Mouse (Mus musculus): ENCODE results near the gene Trpc4ap.
A peak's percentile ranks its signal among the peaks of the same experiment; 100 is the strongest.
"Not testable (repeated sequence)": the region's sequence is repeated elsewhere in the genome, so short reads cannot be mapped to it uniquely, and the experiment has no call there.

Gene Trpc4ap

GRCm38 (mm10) chr2:155691723-155692493 lies at the start of gene Trpc4ap:
Gene Trpc4ap (minus strand): TSS chr2:155692384.
- peak; percentile 98 for DNase-seq

DNA sequence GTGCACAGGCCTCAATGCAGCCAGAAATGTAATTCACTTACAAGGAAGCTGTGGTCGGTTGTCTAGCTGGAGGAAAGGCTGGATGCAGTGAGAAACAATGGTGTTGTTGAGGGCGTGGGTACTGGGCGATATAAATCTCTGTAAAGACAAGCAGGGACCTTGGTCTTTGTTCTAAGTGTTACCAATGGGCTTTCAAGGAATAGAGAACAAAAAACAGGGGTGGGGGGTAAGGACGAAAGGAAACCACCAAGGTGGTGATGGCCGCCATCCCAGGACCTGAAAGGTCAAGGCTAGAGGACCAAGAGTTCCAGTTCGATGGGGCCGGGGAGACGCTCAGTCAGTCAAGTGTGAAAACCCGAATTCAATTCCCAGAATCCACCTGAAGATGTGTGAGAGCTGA lies 45.6 kb upstream of the Trpc4ap start:
- no peak for DNase-seq

DNA sequence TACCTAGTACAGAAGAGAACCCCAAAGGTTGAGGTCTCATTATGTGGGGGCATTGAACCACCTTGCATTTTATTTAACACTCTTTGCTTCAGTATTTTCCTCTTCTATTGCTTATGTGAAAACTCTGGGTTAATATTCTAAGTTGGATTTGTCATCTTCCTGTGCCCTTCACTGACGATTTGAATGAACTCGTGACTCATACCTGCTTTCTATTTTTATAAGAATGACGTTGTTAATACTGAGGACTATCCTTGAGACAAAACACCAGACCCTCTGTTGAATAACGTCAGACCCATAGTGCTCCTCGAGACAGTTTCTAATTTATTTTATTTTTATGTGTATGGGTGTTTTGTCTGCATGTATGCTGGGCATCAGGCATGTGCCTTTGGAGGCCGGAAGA lies 44.8 kb upstream of the Trpc4ap start:
- DNase-seq: no peak

GRCm38 (mm10) chr2:155735766-155736165 lies 43.6 kb upstream of the Trpc4ap start, which contains the start of gene Gm17581:
Gene Gm17581 (minus strand): TSS chr2:155735866.
- not testable (repeated sequence) for DNase-seq

DNA sequence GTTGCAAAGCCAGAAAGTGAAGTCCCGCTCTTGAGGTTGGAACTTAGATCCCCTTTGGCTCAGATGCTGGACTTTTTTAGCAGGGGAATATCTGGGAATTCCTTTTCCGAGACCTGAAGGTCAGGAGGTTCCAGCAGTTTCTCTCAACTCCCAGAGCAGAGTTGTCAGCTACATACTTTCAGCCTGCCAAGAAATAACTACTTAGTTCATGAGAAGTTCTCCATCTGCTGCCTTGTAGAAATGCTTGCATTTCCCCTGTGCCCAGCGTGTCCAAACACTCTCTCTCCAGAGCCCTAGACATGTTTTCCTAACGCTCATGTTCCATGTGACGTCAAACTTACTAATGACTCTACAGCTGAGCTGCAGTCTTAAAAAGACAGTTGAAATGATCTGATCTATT lies 42.9 kb upstream of the Trpc4ap start:
- DNase-seq: no peak

- DNase-seq: peak; percentile 94
Observed at GRCm38 (mm10) chr2:155729158-155729645, 37.0 kb upstream of the Trpc4ap start, which contains the start of gene Edem2. Gene Edem2 (minus strand): TSS chr2:155729475.

- no peak for DNase-seq
Observed at GRCm38 (mm10) chr2:155728742-155729141, 36.6 kb upstream of the Trpc4ap start.

- DNase-seq: no peak
Observed at GRCm38 (mm10) chr2:155727764-155728395, 35.7 kb upstream of the Trpc4ap start.

GRCm38 (mm10) chr2:155726302-155726701 lies 34.1 kb upstream of the Trpc4ap start:
- DNase-seq: no peak

DNA sequence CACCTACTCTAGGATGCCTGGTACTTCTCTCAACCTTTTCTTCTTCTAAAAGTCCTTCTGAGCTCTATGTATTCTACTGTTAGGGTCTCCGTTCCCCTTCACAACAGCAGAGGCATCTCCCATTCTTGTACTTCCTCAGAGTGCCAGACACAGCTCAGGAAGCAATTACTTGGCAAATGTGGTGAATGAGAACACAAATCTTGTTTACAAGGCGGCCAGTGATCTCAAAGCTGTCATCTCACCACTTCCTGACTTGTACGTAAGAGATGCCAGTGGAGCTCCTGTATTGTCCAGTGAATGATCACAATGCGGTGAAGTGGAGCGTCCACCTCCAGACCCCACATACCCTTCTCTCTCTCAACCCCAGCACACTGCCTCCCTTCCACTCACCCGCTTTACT lies 32.3 kb upstream of the Trpc4ap start:
- DNase-seq: no peak

DNA sequence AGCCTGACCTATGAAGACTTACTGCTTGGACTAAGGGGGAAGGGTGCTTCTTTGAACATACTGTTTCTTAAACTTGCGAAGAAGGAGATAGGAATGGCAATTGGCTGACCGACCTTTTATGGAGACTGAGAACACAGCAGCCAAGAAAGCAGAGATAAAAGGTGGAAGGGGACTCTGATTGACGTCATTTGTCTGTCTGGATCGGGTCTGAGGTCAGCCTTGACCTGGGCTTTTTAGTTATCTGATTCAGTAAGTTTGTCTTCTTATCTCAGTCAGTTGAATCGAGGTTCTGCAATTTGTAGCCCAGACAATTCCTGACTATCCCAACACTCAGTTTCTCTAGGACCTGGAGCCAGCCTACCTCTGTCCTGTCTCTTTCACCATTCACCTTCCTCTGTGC lies 31.9 kb upstream of the Trpc4ap start:
- DNase-seq: no peak

- DNase-seq: peak; percentile 11
Observed at GRCm38 (mm10) chr2:155720585-155720984, 28.4 kb upstream of the Trpc4ap start.

DNA sequence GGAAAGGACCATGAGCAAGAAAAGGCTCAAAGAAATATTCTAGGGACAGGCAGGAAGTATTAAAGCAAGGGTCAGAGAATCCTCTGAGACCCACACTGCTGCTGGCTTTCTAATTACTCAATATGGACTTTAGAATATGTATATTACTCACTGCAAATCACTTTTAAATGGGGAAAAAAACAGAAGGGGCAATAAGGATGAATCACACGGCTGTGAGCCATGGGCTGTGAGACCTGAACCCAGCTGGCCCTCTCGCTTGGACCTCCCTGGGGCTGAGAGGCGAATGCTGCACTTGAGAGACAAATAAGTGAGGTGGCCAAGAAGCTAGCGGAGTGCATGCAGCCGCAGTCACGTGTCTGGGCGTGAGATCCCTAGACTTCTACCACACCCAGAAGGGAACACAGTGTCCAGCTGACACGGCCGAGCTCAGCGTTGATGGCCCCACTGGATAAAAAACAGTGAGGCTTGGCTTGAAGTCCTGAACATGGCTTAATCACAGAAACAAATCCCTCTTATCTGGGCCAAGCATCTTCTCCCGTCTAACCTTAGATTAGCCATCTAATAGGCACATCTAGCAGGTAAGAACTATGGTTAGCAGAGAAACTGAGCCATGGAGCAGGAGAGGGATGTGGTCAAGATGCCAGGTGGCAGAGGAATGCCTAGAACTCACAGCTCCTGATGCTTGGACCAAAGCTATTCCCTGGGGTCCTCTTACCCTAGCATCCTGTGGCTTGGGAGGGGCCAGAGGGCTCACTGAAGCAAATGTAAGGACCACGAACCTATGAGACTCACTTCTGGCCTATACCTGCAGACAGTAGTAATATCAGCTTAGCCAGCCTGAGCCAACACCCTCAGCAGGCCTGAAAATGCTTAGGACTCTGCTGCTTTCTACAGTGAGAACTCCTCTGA lies 25.2 kb upstream of the Trpc4ap start:
- DNase-seq: no peak

GRCm38 (mm10) chr2:155710557-155710956 lies 18.4 kb upstream of the Trpc4ap start:
- DNase-seq: no peak

DNA sequence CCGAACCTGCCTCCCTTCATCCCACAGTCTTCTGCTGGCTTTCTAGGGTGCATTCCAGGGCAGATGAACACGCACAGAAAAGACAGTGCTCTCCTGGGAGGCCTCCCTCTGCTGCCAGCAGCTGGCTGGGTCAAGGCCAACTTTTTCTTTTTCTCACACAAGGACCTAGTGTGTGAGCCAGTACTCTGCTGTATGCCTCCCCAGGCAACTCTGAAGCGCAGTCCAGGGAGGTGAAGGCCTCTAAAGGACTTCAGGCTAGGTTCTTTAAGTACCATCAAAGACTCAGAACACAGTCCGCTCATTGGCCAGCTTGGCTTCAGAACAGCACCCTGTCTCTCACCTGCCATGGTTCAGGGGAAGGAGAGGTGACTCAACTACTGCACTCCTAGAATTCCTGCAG lies 15.1 kb upstream of the Trpc4ap start:
- DNase-seq: no peak

DNA sequence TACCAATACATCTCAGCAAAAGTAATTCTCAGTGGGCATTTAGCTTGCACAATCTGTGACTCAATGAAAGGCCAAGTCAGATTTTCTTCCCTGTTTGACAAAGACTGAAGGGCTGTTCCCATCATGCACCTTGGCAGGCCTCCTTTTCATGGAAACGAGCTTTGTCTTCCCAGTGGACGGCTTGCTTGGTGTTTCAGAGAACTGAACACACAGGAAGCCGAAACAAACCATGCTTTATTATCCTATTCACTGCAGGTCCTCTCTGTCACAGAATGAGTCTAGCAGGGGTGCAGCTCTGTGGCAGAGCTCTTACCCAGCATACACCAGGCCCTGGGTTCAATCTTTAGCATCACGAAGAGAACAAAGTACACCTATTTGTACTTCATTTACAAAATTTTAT lies 11.4 kb upstream of the Trpc4ap start:
- no peak for DNase-seq

GRCm38 (mm10) chr2:155701399-155701919 lies 9.3 kb upstream of the Trpc4ap start:
- no peak for DNase-seq

DNA sequence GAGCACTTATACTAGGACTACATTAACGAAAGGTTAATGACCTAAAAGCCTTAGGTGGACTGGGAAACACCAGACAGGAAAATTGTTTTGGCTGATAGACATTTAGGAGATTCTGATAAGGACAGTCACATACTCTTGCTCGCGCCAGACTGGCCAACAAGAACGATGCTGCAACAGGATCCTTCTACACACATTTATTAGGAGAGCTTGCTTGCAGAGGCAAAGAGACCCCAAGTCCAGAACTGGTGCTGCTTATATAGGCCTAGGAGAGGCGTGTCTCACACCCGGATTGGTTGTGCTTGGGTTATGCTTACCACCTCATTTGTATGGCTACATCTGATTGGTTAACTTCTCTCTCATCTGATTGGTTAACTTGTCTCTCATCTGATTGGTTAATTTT lies 6.3 kb upstream of the Trpc4ap start:
- DNase-seq: not testable (repeated sequence)

DNA sequence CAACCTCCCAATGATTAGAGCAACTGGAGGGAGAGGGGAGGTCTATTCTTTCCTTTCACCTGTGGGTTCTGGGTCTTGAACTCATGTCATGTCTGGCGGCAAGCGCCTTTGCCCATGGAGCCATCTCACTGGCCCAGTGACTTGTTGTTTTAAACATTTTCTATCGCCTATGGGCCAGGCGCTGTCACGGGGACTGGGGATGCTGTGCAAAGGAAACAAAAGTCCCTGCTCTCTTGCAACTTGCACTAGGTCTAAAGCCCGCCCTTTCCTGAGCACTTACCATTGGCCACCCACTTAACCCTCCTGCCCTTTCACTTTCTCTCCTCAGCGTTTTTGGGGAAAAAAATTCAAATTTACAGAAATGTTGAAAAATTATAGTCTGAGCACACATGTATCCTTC lies 4.7 kb upstream of the Trpc4ap start:
- DNase-seq: no peak

- peak; percentile 86 for DNase-seq
Observed at GRCm38 (mm10) chr2:155696091-155696558, 3.9 kb upstream of the Trpc4ap start.

- no peak for DNase-seq
Observed at GRCm38 (mm10) chr2:155695316-155695715, 3.1 kb upstream of the Trpc4ap start.

DNA sequence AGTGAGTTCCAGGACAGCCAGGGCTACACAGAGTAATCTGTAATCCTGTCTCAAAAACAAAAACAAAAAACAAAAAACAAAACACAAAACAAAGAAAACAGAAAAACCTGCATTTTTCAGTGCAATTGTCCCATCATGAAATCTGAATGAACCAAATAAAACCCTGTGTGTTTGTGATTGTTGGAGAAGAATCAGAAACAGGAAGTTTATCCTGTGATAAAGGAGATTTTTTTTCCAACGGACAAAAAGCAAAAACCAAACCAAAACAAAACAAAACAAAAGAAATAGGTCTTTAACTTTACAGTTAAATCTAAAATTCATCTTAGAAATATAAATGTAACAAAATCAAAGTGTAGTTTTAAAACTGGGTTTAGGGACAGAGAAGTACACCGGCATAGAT lies 2.4 kb upstream of the Trpc4ap start:
- DNase-seq: no peak

DNA sequence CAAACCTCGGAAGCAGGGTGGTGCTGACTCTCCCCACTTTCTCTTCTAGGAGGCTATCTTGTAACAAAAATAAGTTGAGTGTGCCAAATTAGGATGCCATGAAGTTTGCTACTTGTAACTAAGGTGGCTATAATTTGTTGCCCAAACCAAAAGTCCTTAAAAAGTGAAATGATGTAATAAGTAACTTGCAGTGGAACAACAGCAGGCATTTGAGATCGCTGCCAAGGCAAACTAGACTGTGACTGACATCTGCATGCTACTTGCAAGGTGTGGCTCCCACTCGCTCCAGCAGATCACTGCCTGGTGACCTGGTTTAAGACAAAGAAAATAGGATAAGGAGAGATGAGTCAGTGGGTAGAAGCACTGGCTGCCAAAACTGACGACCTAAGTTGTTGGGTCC lies 952 bp upstream of the Trpc4ap start:
- DNase-seq: no peak

Data from thymus, postnatal 25 days (tissue).